Comparison of ENCODE assay signal across 23 mouse cellular contexts in genomic region chr7:49348636-49349035, GRCm38 (mm10).
A peak's percentile ranks its signal among the peaks of the same experiment; 100 is the strongest.
DNase-seq lines count a peak whose midpoint lies in the region; ATAC-seq and TF ChIP-seq lines count a peak whose summit lies in the region.
"Had no signal": no experiment of that assay in that cellular context is flagged by ENCODE, and none has a peak within 500 bp of the region (broad histone marks: within the 10 kb centered on the region; RNA-seq: fewer than 3 reads in every experiment).

No protein-coding gene starts in this region.

- no peaks in the 10 kb centered on the region for H3K9me3 ChIP-seq in hindbrain, embryonic 10.5 days
- no peaks in the 10 kb centered on the region for H3K9me3 ChIP-seq in hindbrain, embryonic 13.5 days
- H3K9me3 ChIP-seq in ES-Bruce4 (replicated peaks; ENCODE audit: control insufficient read depth, insufficient read depth, low read length, poor library complexity, severe bottlenecking), result no peaks in the 10 kb centered on the region
- H3K9me3 ChIP-seq: forebrain, embryonic 10.5 days; forebrain, embryonic 13.5 days; heart, embryonic 12.5 days; heart, embryonic 15.5 days had no signal

- H3K9ac ChIP-seq in hindbrain, embryonic 13.5 days, result no peak overlapping the region
- H3K9ac ChIP-seq in ES-Bruce4 (ENCODE audit: low read depth, poor library complexity, severe bottlenecking), result peak overlapping the region; percentile 65
- H3K9ac ChIP-seq: forebrain, embryonic 13.5 days; heart, embryonic 12.5 days; heart, embryonic 15.5 days; hindbrain, embryonic 14.5 days had no signal

- H3K36me3 ChIP-seq in hindbrain, embryonic 10.5 days, result no peaks in the 10 kb centered on the region
- no peaks in the 10 kb centered on the region for H3K36me3 ChIP-seq in hindbrain, embryonic 13.5 days
- no peaks in the 10 kb centered on the region for H3K36me3 ChIP-seq in ES-Bruce4 (ENCODE audit: control insufficient read depth, insufficient read depth, low read length, poor library complexity, severe bottlenecking)
- H3K36me3 ChIP-seq: forebrain, embryonic 10.5 days; heart, embryonic 12.5 days; heart, embryonic 15.5 days had no signal

- peak overlapping the region; percentile 35; the same call in 1 of the 2 replicates for H3K27ac ChIP-seq in hindbrain, embryonic 10.5 days
- no peak overlapping the region for H3K27ac ChIP-seq in hindbrain, embryonic 13.5 days
- H3K27ac ChIP-seq in ES-Bruce4 (ENCODE audit: insufficient read depth, low read length), result peak overlapping the region; percentile 96
- H3K27ac ChIP-seq: forebrain, embryonic 10.5 days; forebrain, embryonic 13.5 days; heart, embryonic 15.5 days; hindbrain, embryonic 14.5 days had no signal

- ATAC-seq in hindbrain, embryonic 13.5 days (ENCODE audit: low FRiP score), result no peak
- ATAC-seq: forebrain, embryonic 13.5 days; intestine, postnatal 0 days had no signal

- H3K27me3 ChIP-seq in hindbrain, embryonic 10.5 days (ENCODE audit: insufficient read depth, poor library complexity, severe bottlenecking), result peaks cover 12% of the 10 kb centered on the region; the same call in 1 of the 2 replicates
- H3K27me3 ChIP-seq in hindbrain, embryonic 13.5 days, result no peaks in the 10 kb centered on the region
- no peaks in the 10 kb centered on the region for H3K27me3 ChIP-seq in ES-Bruce4 (ENCODE audit: control insufficient read depth, insufficient read depth, low read length, poor library complexity, severe bottlenecking)
- H3K27me3 ChIP-seq: heart, embryonic 15.5 days had no signal

- no peak overlapping the region for H3K4me2 ChIP-seq in hindbrain, embryonic 13.5 days
- H3K4me2 ChIP-seq: forebrain, embryonic 13.5 days; heart, embryonic 12.5 days; heart, embryonic 15.5 days; hindbrain, embryonic 14.5 days had no signal

- peak; percentile 97 for TF ChIP-seq EP300 in ES-Bruce4 (IDR thresholded peaks at IDR 0.05; ENCODE audit: insufficient read depth, low read depth, low read length)

- no peak overlapping the region for H3K4me3 ChIP-seq in hindbrain, embryonic 10.5 days
- H3K4me3 ChIP-seq in hindbrain, embryonic 13.5 days, result no peak overlapping the region
- peak overlapping the region; percentile 67 for H3K4me3 ChIP-seq in ES-Bruce4 (ENCODE audit: low read depth, low read length)
- H3K4me3 ChIP-seq: forebrain, embryonic 10.5 days; forebrain, embryonic 13.5 days; heart, embryonic 12.5 days; heart, embryonic 15.5 days had no signal

- no peak for TF ChIP-seq CTCF in ES-Bruce4 (IDR thresholded peaks at IDR 0.05; ENCODE audit: low read depth, low read length)

- H3K4me1 ChIP-seq in hindbrain, embryonic 10.5 days (replicated peaks), result peaks cover 52% of the 10 kb centered on the region
- H3K4me1 ChIP-seq in hindbrain, embryonic 13.5 days (replicated peaks), result peaks cover 46% of the 10 kb centered on the region
- peaks cover 16% of the 10 kb centered on the region for H3K4me1 ChIP-seq in ES-Bruce4 (ENCODE audit: control insufficient read depth, insufficient read depth, low read length)

- no peak for TF ChIP-seq POLR2A in ES-Bruce4 (IDR thresholded peaks at IDR 0.05; ENCODE audit: insufficient read depth, low read length)

- DNase-seq in hindbrain, embryonic 10.5 days (ENCODE audit: low spot score), result no peak
- DNase-seq in R1 (ENCODE audit: low read depth, low spot score), result peak; percentile 88
- no peak for DNase-seq in cerebellum, adult 9-10 months
- DNase-seq in lung, postnatal 10 days, result no peak
- DNase-seq: adrenal gland, adult 2 months; adrenal gland, postnatal 14 days; B cell, adult 2 months; cerebellum, adult 11 months; cerebellum, adult 8-10 months; cerebellum, postnatal 14 days; gastrocnemius, postnatal 25 days; heart, adult 18-20 months; heart, postnatal 10 days; heart, postnatal 4 days; kidney, adult 2 months had no signal

- WGBS in hindbrain, embryonic 10.5 days, result 20% methylated on average over 2 of the region's 2 CpGs
- WGBS in hindbrain, embryonic 13.5 days, result 11% methylated on average over 2 of the region's 2 CpGs
